Mouse (Mus musculus): ENCODE measurements around the gene Polr2g.

The Polr2g gene

GRCm38 (mm10) chr19:8818301-8818798 is 20.0 kb upstream of the Polr2g start:
- no peak for DNase-seq

GRCm38 (mm10) chr19:8817001-8817400 is 18.6 kb upstream of the Polr2g start:
- no peak for DNase-seq

GRCm38 (mm10) chr19:8815812-8816211 is 17.4 kb upstream of the Polr2g start:
- peak; percentile 62 for DNase-seq

GRCm38 (mm10) chr19:8806810-8807209 is 8.4 kb upstream of the Polr2g start:
- DNase-seq: no peak

DNA sequence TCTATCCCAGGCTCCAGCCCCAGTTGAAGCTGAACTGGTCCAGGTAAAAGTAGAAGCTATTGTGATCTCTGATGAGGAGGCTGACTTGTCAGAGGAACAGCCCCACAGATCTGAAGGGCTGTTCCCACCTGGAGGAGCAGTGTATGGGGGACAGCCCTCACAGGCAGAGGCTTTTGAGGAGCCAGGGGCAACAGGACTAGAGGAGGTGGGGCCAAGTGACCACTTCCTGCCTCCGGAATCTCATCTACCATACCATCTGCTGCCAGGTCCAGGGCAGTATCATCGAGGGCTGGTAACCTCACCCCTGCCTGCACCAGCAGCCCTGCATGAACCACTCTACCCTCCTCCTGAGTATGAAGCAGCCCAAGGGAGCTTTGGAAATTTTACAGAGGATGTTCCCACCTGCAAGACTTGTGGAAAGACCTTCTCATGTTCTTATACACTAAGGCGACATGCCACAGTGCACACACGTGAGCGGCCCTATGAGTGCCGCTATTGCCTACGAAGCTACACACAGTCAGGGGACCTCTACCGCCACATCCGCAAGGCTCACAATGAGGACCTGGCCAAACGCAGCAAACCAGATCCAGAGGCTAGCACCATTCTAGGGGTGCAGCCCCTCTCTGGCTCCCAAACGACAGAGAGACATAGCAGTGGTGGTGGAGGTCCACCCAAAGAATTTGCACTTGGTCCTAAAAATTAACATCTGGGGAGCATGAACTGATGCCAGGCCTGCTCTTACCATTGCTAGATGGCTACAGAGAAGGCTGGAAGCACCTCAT is 5.7 kb upstream of the Polr2g start:
- no peak for DNase-seq

- no peak for DNase-seq
Measured at GRCm38 (mm10) chr19:8803204-8803780, 4.9 kb upstream of the Polr2g start.

DNA sequence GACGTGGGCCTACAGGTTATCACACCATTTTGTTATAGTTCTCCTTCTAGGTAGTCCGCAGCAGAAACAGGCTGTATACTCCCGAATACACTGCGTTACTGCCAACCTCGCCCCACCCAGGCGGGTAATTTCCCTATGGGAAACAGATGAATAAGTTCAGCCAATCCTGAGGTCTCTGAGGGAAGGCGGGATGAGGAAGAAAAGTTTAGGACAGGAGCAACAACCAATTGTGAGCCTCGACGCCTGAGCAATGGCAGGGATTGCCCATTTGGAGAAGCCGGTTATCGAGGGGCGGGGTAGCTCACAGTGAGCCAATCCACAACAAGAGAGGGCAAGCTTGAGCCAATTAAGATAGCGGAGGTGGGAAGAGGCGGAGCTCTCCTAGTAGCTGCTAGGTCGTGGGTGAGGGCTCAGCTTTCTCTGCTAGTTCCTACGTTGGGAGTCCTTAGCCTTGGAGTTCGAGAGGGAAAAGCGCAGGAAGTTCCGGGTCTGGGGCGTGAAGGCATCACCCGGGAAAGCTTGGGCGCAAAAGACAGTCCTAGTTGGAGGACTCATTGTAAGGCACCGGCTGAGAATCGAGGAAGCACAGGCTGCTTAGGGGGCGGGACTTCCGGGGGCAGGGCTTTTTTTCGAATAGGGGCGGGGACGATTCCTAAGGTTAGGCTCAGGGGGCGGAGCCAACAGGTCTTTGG is 3.9 kb upstream of the Polr2g start, which contains the start of gene Zbtb3:
Zbtb3 (plus strand) TSS at position 426 of the 692 bp plus-strand sequence.
- DNase-seq: peak; percentile 94 to 96

DNA sequence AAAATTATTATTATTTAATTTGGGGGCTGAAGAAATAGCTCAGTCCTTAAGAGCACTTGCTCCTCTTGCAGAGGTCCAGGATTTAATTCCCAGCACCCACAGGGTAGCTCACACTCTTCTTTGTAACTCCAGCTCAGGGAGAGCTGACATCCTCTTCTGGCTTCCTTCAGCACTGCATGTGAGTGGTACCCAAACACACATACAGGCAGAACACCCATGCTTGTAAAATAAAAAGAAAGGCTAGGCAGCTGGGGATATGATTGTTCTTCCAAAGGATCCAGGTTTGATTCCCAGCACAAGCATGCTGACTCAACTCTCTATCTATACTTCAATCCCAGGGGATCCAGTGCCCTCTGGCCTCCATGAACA is 554 bp upstream of the Polr2g start:
- no peak for DNase-seq

DNA sequence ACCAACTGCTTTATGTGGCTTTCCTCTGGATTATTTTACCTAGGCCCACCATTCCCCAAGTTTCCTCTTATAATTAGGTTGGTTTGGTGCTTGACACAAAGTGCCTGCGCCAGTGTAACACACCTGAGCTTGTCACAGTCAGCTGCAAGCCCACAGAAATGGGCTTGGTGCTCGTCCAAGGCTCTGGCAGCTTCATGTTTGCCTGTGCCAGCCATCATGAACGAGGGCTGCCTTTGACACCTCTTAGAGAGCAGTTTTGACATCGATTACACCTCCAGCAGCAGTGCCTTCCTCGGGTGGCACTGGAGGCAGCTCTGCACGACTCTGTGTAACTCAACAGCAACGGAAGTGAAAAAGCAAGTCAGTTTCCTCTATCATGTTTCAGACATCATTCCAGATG is 8.2 kb downstream of the Polr2g start:
- peak; percentile 64 to 72 for DNase-seq

DNA sequence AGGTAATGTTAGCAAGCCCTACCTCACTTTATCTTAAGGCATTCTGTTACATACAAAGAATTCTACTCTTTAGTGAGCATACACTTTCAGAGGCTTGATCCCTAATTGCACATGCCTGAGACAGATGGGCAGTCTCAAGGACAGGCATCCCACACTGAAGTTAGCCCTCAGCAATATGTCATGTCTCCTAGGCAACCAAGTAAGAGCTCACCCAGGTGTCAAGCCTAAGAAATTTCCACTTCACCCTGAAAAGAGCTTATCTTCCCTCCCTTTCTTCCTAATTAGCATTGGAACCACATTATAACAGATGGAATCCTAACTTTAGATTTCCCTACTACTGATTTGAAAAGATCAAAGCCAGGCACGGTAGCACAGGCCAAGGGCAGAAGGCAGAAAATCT is 9.2 kb downstream of the Polr2g start:
- DNase-seq: no peak

DNA sequence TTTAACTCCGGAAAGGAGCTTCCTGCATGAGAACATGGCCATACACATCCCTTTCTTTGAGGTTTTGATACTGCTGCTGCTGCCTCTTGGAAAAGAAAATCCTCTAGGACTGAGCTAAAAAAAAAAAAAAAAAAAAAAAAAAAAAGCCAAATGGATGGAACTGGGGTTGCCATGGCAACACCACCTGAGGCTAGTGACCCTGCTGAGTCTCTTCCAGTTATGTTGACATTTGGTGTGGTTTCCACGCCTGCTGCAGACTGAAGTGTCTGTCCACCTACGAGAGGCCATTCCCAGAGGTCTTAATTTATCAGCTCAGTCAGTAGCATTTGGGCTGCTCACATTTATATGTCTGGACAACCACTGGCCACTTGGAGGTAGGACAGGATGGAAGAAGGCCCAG is 9.9 kb downstream of the Polr2g start:
- DNase-seq: peak; percentile 68 to 72

DNA sequence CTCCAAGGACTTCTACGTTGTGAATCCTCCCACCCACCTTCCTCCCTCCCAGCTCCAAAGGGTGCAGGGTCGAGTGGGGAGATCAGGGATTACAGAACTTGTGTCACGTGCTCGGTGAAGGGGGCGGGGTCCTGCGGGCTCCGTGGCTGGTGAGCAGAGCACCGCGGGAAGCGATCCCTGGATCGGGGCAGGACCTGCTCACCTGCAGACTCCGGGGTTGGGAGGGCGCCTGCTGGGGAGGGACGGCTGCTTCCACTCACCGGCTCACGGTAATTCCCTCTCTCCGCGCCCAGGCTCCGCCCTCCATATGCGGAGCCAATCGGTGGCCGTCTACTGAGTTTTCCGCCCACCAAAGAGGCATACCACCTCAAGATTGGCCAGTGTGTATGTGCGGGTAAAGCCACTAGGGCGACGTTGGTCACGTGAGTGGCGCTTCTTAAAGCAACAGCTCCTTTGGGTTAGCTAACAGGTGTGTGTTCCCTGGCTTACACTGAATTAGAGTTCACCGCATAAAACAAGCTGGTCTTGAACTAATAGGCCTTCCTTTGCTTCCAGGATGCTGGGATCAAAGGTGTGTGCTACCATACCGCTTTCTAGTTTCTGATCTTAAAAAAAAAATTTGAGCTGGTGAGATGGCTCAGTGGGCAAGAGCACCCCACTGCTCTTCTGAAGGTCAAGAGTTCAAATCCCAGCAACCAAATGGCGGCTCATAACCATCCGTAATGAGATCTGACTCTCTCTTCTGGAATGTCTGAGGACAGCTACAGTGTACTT is 12.2 kb downstream of the Polr2g start, which contains the start of gene Taf6l:
Taf6l (minus strand) TSS at position 410 of the 774 bp plus-strand sequence.
- DNase-seq: peak; percentile 92 to 94

- no peak for DNase-seq
Measured at GRCm38 (mm10) chr19:8774951-8775421, 23.4 kb downstream of the Polr2g start.

DNA sequence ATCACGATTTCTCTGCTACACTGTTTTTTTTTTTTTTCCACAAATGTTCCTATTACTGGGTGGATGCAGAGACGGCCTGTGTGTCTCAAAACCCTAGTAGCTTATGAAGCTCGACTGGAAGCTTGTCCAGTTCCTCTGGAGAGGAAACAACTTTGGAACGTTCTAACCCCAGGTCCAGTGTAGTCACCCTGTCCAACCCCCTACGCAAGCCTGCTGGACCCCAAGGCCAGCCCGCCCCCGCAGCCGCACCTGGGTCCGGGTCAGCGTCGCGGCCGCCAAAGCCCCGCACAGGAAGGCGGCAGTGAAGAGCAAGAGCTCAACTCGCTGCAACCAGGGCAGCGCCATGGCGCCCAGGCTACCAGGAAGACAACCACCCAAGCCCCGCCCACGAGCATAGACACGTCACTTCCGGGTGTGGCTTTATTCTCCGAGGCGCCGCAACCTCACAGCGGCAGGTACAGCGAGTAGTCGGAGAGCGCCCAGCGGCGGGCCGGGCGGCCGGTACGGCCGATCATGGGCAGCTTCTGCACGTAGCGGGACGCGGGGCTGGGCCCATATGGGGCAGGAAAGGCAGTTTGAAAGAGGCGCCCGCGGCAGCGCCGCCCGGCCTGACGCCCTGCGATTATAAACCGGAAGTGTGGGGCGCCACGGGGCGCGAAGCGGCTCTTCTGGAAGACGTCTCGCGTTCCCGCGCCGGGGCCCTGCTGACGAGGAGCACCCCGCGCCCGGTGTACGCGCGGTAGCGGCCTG is 24.1 kb downstream of the Polr2g start, which contains the start of gene Tmem179b:
Tmem179b (minus strand) TSS at position 382 of the 750 bp plus-strand sequence.
- peak; percentile 99 for DNase-seq

DNA sequence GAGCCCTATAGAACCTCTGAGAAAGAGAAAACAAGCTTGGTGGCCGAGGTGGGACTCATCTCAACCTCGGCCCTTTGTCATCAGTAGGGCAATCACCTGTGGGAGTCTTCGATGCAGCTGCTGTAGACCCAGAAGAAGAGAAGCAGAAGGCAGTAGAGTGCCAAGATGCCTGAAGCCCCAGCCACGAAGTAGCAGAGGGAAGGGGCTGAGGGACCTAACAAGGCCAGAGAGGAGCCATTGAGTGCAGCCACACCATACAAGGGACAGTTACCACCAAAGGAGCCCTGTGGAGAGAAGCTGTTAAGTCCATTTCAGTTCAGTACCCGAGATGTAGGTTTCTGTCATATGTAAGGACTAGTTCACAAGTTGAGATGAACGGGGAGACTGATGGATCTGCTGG is 25.0 kb downstream of the Polr2g start:
- DNase-seq: no peak

DNA sequence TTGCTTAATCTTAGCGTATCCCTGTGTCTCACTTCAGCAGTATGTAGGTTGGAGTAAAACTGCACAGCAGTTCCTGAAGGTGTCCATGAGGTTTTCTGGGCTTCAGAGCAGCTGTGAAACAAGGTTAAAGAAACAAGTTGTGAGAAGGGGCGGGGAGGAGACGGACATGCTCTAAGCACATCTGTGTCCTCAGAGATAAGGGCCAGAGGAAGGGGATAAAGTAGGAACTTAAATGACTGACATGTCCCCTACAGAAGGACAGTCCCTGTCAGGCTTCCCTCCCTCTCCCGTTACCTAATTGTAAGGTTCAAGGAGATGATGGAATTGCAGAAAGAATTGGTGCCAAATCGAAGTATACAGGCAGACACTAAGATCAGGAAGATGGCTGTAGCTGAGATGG is 25.4 kb downstream of the Polr2g start:
- no peak for DNase-seq

DNA sequence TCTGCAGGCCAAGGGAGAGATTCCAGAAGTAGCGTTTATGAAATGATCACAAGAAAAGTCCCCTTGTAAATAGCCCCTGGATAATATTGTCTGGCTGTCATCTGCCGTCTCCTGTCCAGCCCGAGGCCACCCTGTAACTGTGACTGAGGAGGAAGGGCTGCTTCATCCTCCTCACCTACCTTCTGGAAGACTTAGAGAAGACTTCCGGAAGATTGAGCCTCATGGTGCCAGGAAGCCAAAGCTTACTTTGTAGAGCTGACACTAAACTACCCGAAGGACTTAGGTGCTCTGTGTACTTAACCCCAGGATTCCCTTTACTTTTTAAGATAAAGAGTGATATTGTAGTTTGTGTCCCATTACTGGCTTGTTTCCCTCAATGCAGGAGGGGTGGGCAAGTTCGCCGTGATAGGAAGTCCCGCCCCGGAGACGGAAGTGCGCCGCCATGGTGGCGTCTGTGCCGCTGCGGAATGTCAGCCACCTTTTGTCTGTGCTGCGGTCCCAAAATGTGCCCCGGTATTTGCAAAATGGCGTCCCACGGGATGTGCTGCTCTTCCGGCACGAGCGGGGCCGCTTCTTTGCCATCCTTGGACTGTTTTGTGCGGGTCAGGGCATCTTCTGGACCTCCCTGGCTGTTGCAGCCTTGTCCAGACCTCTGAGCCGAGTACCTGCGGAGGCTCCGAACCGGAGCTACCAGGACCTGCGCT is 27.7 kb downstream of the Polr2g start, which contains the start of gene Tmem223:
Tmem223 (plus strand) TSS at position 430 of the 704 bp plus-strand sequence.
- DNase-seq: peak; percentile 89 to 90

GRCm38 (mm10) chr19:8765562-8765961 is 32.8 kb downstream of the Polr2g start:
- no peak for DNase-seq

DNA sequence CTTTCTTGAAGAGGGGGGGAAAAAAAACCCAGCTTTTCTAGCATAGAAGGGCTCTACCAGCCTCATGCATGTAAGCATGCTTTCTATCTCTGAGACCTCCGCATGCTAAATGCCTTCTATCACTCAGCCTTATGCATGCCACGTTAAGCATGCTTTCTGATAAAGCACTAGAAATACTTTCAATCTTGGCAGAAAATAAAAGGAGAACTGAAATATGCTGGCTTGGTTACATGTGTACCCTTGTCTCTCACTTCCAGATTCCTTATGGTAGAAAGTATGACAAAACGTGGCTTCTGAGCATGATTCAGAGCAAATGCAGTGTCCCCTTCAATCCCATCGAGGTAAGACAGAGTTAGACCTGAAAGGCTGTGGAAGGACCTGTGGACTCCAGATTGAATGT is 35.1 kb downstream of the Polr2g start:
- no peak for DNase-seq

- no peak for DNase-seq
Measured at GRCm38 (mm10) chr19:8760757-8761156, 37.6 kb downstream of the Polr2g start.

DNA sequence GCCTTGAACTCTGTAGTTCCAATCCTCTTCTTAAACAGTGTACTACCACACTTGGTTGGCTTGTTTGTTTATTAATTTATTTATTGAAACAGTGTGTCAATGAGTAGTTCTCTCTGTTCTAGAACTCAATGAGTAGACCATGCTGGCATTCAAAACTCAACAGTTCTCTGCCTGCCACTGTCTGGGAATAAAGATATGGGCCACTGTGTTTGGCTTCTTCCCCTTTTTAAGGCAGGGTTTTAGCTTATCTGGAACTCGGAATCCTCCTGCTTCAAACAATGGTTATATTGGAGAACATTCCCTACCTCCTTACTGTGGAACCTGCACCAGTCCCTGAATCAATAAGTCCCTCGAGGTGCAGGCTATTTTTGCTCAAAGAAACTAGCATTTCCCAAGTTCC is 39.5 kb downstream of the Polr2g start:
- no peak for DNase-seq

Data from cerebellum, postnatal 10 days (tissue).